Mouse (Mus musculus) hematopoietic multipotent progenitor cell, adult 10-12 weeks (in vitro differentiated cells): ENCODE results near the gene Slc22a16. TPM values are rescaled to one million over a fixed set of nuclear protein-coding genes. Genes with fewer than 3 reads are reported as not detected.

Source experiments
- polyA plus RNA-seq: library from polyadenylated mRNA; stranded (reverse); fragments of >175 nt; gene quantifications from 2 replicates; pipeline ENCODE4 v1.2.3, GENCODE M21; 2012; ENCODE audit warnings: low replicate concordance

Slc22a16 gene
- polyA plus RNA-seq, result not detected in 2 replicates

DNA sequence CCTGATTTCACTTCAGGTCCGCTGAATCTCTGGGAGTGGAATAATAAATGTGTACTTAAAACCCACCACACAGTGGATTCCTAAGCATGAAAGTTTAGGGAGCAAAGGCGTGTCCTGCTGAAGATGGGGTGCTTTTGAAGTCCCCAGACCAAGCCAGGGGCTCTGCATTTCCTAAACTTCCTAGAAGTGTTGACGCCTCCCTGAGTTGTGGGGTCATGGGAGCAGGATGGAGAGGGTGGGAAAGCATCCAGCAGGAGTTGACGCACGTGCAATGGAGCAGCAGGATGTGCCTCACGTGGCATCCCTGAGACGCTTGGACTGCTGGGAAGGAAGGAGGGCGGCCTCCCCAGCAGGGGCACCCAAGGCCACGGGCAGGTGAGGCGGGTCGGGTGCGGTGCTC lies at the start of gene Slc22a16:
Slc22a16 (plus strand) TSS at position 301 of the 400 bp plus-strand sequence.

DNA sequence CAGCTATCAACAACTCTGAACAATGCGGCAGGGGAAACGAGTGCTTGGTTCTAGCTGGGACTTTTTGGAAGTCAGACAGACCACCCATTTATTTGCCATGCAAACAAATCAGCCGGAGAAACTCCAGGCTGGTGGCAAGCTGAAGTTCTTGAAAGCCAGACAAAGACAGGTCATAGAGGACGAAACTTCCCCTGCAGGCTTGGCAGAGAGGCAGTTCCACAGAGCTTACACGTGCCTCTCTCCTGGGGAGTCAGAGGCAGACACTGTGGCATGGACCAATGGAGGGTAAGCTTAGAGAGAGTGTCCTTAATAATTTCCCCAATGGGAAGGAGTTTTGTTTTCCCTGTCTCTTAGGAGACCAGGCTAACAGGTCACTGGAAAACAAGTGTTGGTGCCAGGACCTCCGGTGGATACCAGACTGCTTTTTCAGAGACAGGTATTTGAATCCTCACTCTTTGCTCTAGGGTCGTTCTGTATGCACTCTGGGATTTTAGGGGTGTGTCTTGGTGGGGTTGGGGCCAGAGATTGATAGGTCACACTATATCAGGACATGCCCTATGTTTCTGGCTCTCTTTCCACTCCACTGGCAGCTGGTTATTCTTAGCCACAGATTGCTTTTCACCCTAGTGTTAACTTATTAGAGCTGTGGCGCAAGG lies 59.6 kb downstream of the Slc22a16 start, which contains the start of gene Ddo:
Ddo (plus strand) TSS at position 356 of the 656 bp plus-strand sequence.

Other genes with a start within 250 kb of the Slc22a16 start
- 21.9 and 33.3 TPM in 2 replicates for gene Cdk19, start 230.8 kb upstream of the Slc22a16 start, polyA plus RNA-seq
- gene Ddo, start 59.7 kb downstream of the Slc22a16 start, polyA plus RNA-seq, result 0.06 and 0.09 TPM in 2 replicates
- gene Mettl24, start 112.9 kb downstream of the Slc22a16 start, polyA plus RNA-seq, result 0.17 TPM in 1 of 2 replicates, not detected in the other